Mouse (Mus musculus): Measurements from ENCODE around the gene Patz1.

Gene Patz1

DNA sequence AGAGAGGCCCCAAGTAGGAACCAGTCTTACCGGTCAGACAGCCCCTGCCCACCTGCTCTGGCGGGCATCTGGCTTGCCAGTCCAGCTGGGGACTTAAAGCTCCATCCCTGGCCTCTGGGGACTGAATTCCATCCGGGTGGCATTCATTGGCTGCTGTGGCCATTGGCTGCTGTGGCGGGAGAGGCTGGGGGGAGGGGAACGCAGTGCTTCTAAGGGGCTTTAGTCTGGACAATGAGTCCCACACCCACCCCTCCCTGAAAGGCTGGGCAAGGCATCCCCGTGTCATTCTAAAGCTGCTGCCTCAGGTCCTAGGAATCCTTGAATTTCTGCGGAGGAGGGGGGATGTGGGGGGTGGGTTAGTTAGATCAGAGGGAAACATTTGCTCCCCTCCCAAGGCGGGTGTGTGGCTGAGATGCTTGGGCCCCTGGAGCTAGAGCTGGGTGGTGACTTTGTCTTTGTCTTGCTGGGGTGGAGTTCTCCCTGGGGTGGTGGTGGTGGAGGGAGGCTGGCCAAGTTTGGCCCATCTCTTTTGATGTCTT, 4.1 kb downstream of the Patz1 start:
- DNase-seq = peak; percentile 47

- no peak for DNase-seq
Measured at GRCm38 (mm10) chr11:3293361-3293760, 4.7 kb downstream of the Patz1 start.

DNA sequence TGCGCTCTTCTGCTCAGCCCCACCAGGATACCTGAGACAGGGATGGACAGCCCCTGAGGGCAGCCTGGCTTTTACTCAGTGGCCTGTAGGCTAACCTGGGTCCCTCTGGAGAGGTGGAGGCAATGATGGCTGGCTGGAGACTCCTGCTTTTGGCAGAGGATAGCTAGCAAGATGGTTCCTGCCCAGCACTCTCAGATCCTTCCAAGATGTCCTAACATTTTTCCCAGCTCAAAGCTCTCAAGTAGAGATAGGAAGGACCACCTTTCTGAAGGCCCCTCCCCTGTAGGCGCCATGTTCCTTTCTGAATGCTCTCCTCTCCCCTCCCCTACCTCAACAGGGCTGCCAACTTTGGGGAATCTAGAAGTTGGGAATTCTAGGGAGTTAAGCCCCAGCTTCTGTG, 6.0 kb downstream of the Patz1 start:
- DNase-seq = no peak

- DNase-seq = no peak
Measured at GRCm38 (mm10) chr11:3296056-3296455, 7.4 kb downstream of the Patz1 start.

- DNase-seq = no peak
Measured at GRCm38 (mm10) chr11:3297871-3298812, 9.5 kb downstream of the Patz1 start.

DNA sequence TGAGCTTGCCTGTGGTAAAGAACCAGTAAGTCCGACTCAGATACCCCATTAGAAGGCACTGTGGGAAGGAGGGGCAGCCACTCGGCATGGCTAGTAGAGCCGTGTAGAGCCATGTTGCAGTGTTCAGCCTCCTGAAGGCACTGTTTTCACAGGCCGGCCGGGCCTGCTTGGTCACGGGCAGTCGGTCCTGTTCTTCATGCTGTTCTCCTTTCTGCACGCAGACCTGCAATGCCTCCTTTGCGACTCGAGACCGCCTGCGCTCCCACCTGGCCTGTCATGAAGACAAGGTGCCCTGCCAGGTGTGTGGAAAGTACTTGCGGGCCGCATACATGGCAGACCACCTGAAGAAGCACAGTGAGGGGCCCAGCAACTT, 10.1 kb downstream of the Patz1 start:
- DNase-seq = no peak

DNA sequence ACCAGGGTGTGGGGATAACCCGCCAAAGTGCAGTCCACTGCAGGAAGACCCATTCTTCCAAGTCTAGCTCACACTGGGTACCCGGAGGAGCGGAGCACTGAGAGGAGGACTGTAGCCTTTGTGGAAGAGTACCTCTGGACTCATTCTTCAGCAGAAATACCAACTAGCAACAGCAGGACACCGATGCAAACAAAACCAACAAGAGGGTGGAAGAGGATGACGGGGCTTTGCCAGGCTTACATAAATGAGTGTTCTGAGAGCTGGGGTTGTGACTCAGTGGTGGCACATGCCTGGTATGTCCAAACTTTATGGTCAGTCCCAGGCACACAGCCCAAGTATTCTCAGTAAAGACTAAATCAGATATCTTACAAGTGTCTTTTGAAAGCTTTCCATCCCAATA, 12.4 kb downstream of the Patz1 start:
- no peak for DNase-seq

DNA sequence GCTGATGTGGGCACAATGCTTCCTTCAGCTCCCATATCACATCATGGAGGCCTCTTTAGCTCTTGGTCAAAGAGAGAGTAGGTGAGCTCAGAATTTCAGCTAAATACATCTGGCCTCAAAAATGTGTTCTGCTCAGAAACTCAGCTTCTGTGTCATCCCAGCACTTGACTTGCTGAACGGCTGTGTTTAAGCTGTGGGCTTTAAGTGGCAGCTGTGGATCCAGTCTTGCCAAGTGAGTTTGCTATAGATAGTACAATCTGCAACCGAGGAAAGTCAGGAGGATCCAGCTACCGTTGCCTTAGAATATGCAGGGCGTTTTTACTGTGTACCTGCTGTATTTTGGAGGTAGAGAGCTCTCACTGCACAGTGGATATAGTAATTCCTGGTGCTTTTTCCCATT, 13.7 kb downstream of the Patz1 start:
- no peak for DNase-seq

- DNase-seq = peak; percentile 39
Measured at GRCm38 (mm10) chr11:3302792-3303191, 14.1 kb downstream of the Patz1 start.

DNA sequence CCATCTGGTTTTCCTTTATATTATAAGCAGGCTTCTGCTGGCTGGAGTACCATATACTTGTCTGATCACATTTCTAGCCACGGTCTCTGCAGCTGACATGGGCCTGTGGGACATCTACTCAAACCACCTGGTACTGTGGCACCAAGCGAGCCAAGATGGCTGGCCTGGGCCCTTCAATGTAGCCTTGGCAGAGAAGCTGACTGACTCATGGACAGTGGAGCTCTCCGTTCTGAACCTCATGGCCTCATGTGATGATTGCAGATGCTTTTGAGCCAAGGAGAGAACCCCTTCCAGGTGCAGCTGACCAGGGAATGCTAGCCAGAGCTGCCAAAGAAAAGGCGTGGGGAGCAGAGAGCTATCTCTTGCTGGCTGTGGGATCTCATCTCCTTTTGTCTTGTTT, 17.1 kb downstream of the Patz1 start:
- no peak for DNase-seq

DNA sequence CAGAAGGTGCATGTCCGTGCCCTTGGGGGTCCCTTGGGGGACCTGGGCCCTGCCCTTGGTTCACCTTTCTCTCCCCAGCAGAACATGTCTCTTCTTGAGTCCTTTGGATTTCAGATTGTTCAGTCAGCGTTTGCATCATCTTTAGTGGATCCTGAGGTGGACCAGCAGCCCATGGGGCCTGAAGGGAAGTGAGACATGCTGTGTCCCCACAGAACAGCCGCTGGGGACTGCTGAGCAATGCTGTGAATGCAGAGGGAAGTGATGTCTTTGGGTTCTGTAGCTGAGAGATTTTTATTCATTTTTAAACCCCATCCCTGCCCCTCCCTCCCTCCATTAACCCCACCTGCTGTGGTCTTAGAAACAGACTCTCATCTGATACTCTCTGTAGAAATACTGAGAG, 19.2 kb downstream of the Patz1 start:
- DNase-seq = no peak

GRCm38 (mm10) chr11:3309884-3310283, 21.2 kb downstream of the Patz1 start:
- DNase-seq = no peak

- DNase-seq = no peak
Measured at GRCm38 (mm10) chr11:3310789-3311585, 22.3 kb downstream of the Patz1 start.

DNA sequence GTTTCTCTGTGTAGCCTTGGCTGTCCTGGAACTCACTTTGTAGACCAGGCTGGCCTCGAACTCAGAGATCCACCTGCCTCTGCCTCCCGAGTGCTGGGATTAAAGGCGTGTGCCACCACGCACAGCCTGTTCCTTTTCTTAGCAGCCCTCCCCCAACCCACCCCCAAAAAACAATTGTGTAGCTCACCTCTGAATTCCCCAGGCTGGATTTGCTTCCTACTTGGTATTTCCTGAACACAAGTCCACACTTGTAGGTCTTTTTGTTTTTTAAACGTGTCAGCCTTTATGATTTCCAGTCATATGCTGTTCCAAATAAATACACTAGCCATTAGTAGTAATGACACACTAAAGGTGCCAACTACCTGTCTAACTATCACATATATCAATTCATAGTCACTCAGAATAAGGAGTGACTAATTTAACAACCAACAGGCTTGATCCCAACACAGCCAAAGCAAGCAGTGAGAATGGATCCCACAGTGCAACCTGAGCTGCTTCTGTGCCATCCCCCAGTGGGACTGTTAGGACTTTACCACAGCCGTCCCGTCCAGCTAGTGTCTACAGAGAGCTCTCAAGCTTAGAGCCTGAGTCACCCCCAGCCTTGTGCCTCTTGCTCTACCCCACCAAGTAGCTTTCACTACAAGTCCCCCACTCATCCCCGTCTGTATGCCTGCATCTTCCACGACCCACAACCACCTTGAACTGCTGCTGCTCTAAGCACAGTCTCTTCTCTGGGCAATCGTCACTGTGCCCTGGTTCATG, 23.1 kb downstream of the Patz1 start:
- DNase-seq = no peak

DNA sequence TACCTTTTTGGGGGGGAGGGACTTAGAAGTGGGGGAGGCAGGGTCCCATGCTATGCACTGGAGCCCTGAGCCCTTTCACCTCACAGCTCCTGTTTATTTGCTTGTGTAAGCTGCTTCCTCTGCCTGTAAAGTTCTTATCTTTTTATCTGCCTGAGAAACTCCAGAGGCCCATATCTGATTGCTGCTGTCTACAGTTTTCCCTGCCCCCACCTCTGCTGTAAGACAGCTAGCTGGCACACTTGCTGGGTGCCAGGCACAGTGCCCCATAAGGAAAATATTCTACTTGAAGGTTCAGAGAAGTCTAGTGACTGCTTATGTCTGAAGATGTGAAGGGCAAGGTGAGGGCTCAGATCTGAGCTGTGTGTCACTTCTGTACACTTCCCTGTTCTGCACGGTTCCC, 24.6 kb downstream of the Patz1 start:
- DNase-seq = no peak

DNA sequence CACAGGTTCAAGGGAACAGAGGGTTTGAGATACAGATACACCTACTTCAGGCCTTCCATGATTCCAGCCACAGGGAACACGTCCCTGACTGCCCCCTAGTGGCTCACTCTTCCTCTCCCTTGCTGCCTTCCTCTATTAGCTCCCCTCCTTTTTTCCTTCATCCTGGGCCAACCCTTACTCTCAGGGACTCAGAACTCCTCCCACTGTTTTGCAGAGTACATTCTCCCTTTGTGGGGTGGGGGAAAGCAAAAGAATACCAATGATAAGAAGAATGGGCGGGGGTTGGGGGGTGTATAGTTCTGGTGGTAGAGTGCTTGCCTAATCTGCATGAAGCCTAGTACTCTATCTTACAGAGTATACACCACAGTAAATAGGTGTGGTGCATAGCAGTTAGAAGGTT, 25.5 kb downstream of the Patz1 start:
- DNase-seq = peak; percentile 78

GRCm38 (mm10) chr11:3318286-3318685, 29.6 kb downstream of the Patz1 start:
- no peak for DNase-seq

- no peak for DNase-seq
Measured at GRCm38 (mm10) chr11:3328271-3328670, 39.6 kb downstream of the Patz1 start.

GRCm38 (mm10) chr11:3328806-3329775, 40.4 kb downstream of the Patz1 start:
- no peak for DNase-seq

DNA sequence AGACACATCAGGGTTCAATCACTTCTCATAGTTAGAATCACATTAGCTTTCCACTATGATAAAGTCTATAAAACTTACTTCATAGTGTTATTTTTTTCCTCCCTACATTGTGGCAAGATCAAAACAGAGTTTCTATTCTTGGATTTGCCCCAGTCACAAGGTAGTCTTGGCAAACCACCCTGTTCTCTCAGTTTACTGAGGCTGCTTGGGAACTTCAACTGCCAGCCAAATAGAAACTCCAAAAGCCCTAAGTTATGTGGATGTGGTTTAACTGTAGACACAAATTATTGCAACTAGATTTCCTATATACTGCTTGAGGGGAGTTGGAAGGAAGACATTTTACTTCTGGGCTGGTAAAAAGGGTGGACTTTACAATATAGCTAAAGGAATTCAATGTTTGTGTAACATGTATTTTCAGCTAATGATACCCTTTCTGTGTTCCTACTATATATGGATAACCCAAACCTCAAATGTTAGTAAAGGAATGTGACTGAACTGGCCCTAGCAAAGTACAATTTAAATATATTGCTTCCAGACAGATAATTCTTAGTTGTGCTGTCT, 41.3 kb downstream of the Patz1 start, which contains the start of gene Pik3ip1:
TSS of gene Pik3ip1 (plus strand) at position 511 of the 561 bp plus-strand sequence.
- no peak for DNase-seq

GRCm38 (mm10) chr11:3330566-3330965, 41.9 kb downstream of the Patz1 start:
- peak; percentile 85 for DNase-seq
